8 mouse cellular contexts compared by ENCODE assay signal in the genomic region with DNA sequence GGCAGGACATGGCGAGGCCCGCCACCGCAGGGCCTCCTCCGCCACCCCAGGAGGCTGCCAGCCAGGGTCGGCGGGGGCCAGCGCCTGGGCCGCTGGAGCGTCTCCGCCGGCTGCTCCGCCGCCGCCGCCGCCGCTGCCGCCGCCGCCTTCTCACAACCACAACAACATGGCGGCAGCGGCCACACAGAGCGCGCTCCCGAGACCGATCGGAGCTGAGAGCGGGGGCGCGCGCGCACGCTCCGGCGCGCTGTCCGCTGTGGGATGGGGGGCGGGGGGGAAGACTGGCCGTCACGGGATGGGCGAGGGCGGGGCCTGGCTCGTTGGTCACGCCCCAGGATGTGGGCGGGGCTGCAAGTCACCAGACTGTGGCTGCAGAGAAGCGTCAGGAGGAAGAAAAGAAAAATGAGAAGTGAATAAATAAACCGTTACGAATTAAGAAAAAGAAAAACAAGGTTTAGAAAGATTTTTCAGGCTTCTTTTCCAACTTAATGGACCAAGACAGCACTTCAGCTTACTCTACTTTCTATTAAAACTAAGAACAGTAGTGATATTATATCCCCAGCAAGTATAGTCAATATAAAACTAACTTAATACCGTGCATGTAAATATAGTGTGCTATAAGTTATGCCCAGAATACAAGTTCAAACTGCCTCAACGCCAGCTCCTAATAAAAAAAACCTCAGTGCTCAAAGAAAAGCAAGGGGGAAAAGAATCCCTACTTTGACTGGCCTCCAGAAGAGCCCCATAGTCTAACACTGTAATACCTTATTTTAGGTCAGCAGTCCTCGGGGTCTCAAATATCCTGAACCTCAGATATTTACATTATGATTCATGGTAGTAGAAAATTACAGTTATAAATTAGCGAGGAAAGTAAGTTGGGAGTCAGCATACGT. TPM values are rescaled to one million over a fixed set of nuclear protein-coding genes. Genes with fewer than 3 reads are reported as not detected.
DNase-seq lines count a peak whose midpoint lies in the region; ATAC-seq lines count a peak whose summit lies in the region.

A gene (minus strand): TSS at position 256 of the 893 bp plus-strand sequence.

- peak within 1 kb of the TSS; percentile 71 for H3K4me2 ChIP-seq in heart, embryonic 14.5 days (ENCODE audit: low read length)
- H3K4me2 ChIP-seq in liver, embryonic 13.5 days: peak within 1 kb of the TSS; percentile 81
- H3K4me2 ChIP-seq in stomach, embryonic 16.5 days (ENCODE audit: low read depth, low read length): peak within 1 kb of the TSS; percentile 73

- H3K4me3 ChIP-seq in brown adipose tissue, adult 24 weeks (ENCODE audit: insufficient read depth, low read depth, low read length): peak within 1 kb of the TSS; percentile 98
- peak within 1 kb of the TSS; percentile 84 to 92 for H3K4me3 ChIP-seq in heart, embryonic 14.5 days (ENCODE audit: control insufficient read depth in 1 of 2, insufficient read depth in 1 of 2, low read depth in 1 of 2, low read length in 2 of 2)
- peak within 1 kb of the TSS; percentile 99 for H3K4me3 ChIP-seq in liver, embryonic 13.5 days (replicated peaks)
- H3K4me3 ChIP-seq in stomach, embryonic 16.5 days (replicated peaks; ENCODE audit: low read length): peak within 1 kb of the TSS; percentile 97

- 5% methylated on average over 53 of the region's 53 CpGs for WGBS in heart, embryonic 14.5 days
- 5% methylated on average over 36 of the region's 53 CpGs for WGBS in liver, embryonic 13.5 days (ENCODE audit: insufficient replicate concordance)
- WGBS in stomach, embryonic 16.5 days: 3% methylated on average over 53 of the region's 53 CpGs

- H3K27ac ChIP-seq in brown adipose tissue, adult 24 weeks (replicated peaks; ENCODE audit: low read depth, low read length): peak within 1 kb of the TSS; percentile 80
- H3K27ac ChIP-seq in heart, embryonic 14.5 days (replicated peaks in 1 of 2; ENCODE audit: control insufficient read depth in 1 of 2, insufficient read depth in 1 of 2, low read depth in 2 of 2, low read length in 2 of 2): peak within 1 kb of the TSS; percentile 76 to 94
- peak within 1 kb of the TSS; percentile 96 for H3K27ac ChIP-seq in liver, embryonic 13.5 days
- H3K27ac ChIP-seq in stomach, embryonic 16.5 days (ENCODE audit: low read length): peak within 1 kb of the TSS; percentile 92

- H3K27me3 ChIP-seq in heart, embryonic 14.5 days (ENCODE audit: control insufficient read depth, insufficient read depth, low read length): no peaks in the 10 kb centered on the region
- H3K27me3 ChIP-seq in liver, embryonic 13.5 days: no peaks in the 10 kb centered on the region
- H3K27me3 ChIP-seq in stomach, embryonic 16.5 days (ENCODE audit: control insufficient read depth, insufficient read depth, low read length): no peaks in the 10 kb centered on the region

- H3K9me3 ChIP-seq in heart, embryonic 14.5 days (ENCODE audit: control insufficient read depth, low read length): no peaks in the 10 kb centered on the region
- H3K9me3 ChIP-seq in liver, embryonic 13.5 days (replicated peaks): no peaks in the 10 kb centered on the region
- H3K9me3 ChIP-seq in stomach, embryonic 16.5 days (replicated peaks; ENCODE audit: control insufficient read depth, low read length): no peaks in the 10 kb centered on the region

- peak within 1 kb of the TSS; percentile 98 for H3K9ac ChIP-seq in heart, embryonic 14.5 days (ENCODE audit: low read length)
- peak within 1 kb of the TSS; percentile 100 for H3K9ac ChIP-seq in liver, embryonic 13.5 days
- H3K9ac ChIP-seq in stomach, embryonic 16.5 days (ENCODE audit: low read length): peak within 1 kb of the TSS; percentile 89

- H3K4me1 ChIP-seq in brown adipose tissue, adult 24 weeks (ENCODE audit: control insufficient read depth, insufficient read depth, insufficient read length, low read length): peaks cover 11% of the 10 kb centered on the region
- H3K4me1 ChIP-seq in heart, embryonic 14.5 days (ENCODE audit: control insufficient read depth in 2 of 2, insufficient read depth in 2 of 2, low read length in 2 of 2): peaks cover 2 to 30% of the 10 kb centered on the region in 2 experiments; a peak in 3 of 4 replicates
- H3K4me1 ChIP-seq in liver, embryonic 13.5 days (replicated peaks): peaks cover 46% of the 10 kb centered on the region
- H3K4me1 ChIP-seq in stomach, embryonic 16.5 days (ENCODE audit: control insufficient read depth, insufficient read depth, low read length): peaks cover 3% of the 10 kb centered on the region

- peak; percentile 95 for ATAC-seq in heart, embryonic 14.5 days (ENCODE audit: insufficient number of reproducible peaks, insufficient read depth, low FRiP score, low read depth)
- ATAC-seq in liver, embryonic 13.5 days (ENCODE audit: low read depth): peak; percentile 83
- peak; percentile 97 for ATAC-seq in stomach, embryonic 16.5 days (ENCODE audit: insufficient read depth, low FRiP score)

- DNase-seq in CD4-positive, CD25-positive, alpha-beta regulatory T cell, adult 2 months (ENCODE audit: low read depth, low spot score): peak; percentile 99
- DNase-seq in fibroblast of lung, adult 2 months (ENCODE audit: low read depth): peak; percentile 91
- DNase-seq in kidney, postnatal 14 days: peak; percentile 99
- peak; percentile 94 for DNase-seq in liver, embryonic 13.5 days
- DNase-seq in neural tube, embryonic 10.5 days (ENCODE audit: extremely low spot score, low spot score): peak; percentile 96

- H3K36me3 ChIP-seq in heart, embryonic 14.5 days (ENCODE audit: control insufficient read depth, insufficient read depth, low read length): no peaks in the 10 kb centered on the region
- 0 out of 2 replicates have a peak, but pooled peaks cover 7% of the 10 kb centered on the region for H3K36me3 ChIP-seq in liver, embryonic 13.5 days
- H3K36me3 ChIP-seq in stomach, embryonic 16.5 days (ENCODE audit: control insufficient read depth, insufficient read depth, low read length): no peaks in the 10 kb centered on the region

RNA-seq across cellular contexts. Expression of the gene that starts here (rescaled TPM):
- 13.3 and 20.3 TPM in 2 replicates for polyA plus RNA-seq in brown adipose tissue, adult 24 weeks (2012; ENCODE audit: insufficient read depth, insufficient read length, missing spikeins)
- 24.6 and 25.5 TPM in 2 replicates for polyA plus RNA-seq in heart, embryonic 14.5 days (2014; fragmentation: Nextera tagmentation; extraction: Ambion mirVana)
- 24.0 and 28.1 TPM in 2 replicates for polyA plus RNA-seq in liver, embryonic 13.5 days (2015; fragmentation: Nextera tagmentation; extraction: Ambion mirVana)
- polyA plus RNA-seq in stomach, embryonic 16.5 days (2015; fragmentation: Nextera tagmentation; extraction: Ambion mirVana): 24.0 and 25.8 TPM in 2 replicates

Comparison
In these comparisons a context has a peak if more than half of its experiments do, and no peak if none do; other contexts are left out.
1. Peak in every context shown above with its lines: DNase-seq, ATAC-seq, H3K4me3 ChIP-seq and H3K27ac ChIP-seq.